Mouse (Mus musculus) 416B (cell line): ENCODE results near the gene Ace3.
"Not testable (repeated sequence)": the region's sequence is repeated elsewhere in the genome, so short reads cannot be mapped to it uniquely, and the experiment has no call there.

ENCODE experiments used
- DNase-seq: peaks from one replicate; pipeline ENCODE4 v3.0.0; 2011; ENCODE audit warnings: low read depth

Ace3 gene

GRCm38 (mm10) chr11:105978634-105979033 lies 15.8 kb upstream of the Ace3 start:
- no peak for DNase-seq

- DNase-seq = no peak
Measured at GRCm38 (mm10) chr11:105984452-105984851, 10.0 kb upstream of the Ace3 start.

- no peak for DNase-seq
Measured at GRCm38 (mm10) chr11:105987446-105987845, 7.0 kb upstream of the Ace3 start.

- DNase-seq = no peak
Measured at GRCm38 (mm10) chr11:105989446-105989845, 5.0 kb upstream of the Ace3 start.

- DNase-seq = peak; percentile 73
Measured at GRCm38 (mm10) chr11:105990231-105990630, 4.2 kb upstream of the Ace3 start.

- DNase-seq = no peak
Measured at GRCm38 (mm10) chr11:106000062-106000461, 5.6 kb downstream of the Ace3 start.

- DNase-seq = peak; percentile 74
Measured at GRCm38 (mm10) chr11:106001718-106002117, 7.2 kb downstream of the Ace3 start.

GRCm38 (mm10) chr11:106004576-106004975 lies 10.1 kb downstream of the Ace3 start:
- DNase-seq = no peak

- no peak for DNase-seq
Measured at GRCm38 (mm10) chr11:106005970-106006369, 11.5 kb downstream of the Ace3 start.

- DNase-seq = peak; percentile 56
Measured at GRCm38 (mm10) chr11:106007821-106008220, 13.3 kb downstream of the Ace3 start, which contains the start of gene Kcnh6. TSS of gene Kcnh6 (plus strand) at chr11:106008124.

GRCm38 (mm10) chr11:106012711-106013110 lies 18.2 kb downstream of the Ace3 start:
- DNase-seq = no peak

- no peak for DNase-seq
Measured at GRCm38 (mm10) chr11:106013556-106014225, 19.2 kb downstream of the Ace3 start.

GRCm38 (mm10) chr11:106016440-106016839 lies 22.0 kb downstream of the Ace3 start:
- DNase-seq = no peak

GRCm38 (mm10) chr11:106020051-106020763 lies 25.7 kb downstream of the Ace3 start:
- DNase-seq = no peak

- DNase-seq = no peak
Measured at GRCm38 (mm10) chr11:106025774-106026173, 31.3 kb downstream of the Ace3 start.

GRCm38 (mm10) chr11:106026465-106027151 lies 32.1 kb downstream of the Ace3 start:
- DNase-seq = peak; percentile 57

GRCm38 (mm10) chr11:106027607-106028006 lies 33.1 kb downstream of the Ace3 start:
- DNase-seq = no peak

GRCm38 (mm10) chr11:106032074-106032473 lies 37.6 kb downstream of the Ace3 start:
- not testable (repeated sequence) for DNase-seq

GRCm38 (mm10) chr11:106033491-106033919 lies 39.0 kb downstream of the Ace3 start:
- no peak for DNase-seq

GRCm38 (mm10) chr11:106034986-106035385 lies 40.5 kb downstream of the Ace3 start:
- no peak for DNase-seq

GRCm38 (mm10) chr11:106036548-106037417 lies 42.3 kb downstream of the Ace3 start, which contains the start of gene Dcaf7:
TSS of gene Dcaf7 (plus strand) at chr11:106036872.
- peak; percentile 98 for DNase-seq

- peak; percentile 82 for DNase-seq
Measured at GRCm38 (mm10) chr11:106037418-106037751, 42.9 kb downstream of the Ace3 start.
